Mouse (Mus musculus): ENCODE results near the gene Nmnat1.

Nmnat1 gene

DNA sequence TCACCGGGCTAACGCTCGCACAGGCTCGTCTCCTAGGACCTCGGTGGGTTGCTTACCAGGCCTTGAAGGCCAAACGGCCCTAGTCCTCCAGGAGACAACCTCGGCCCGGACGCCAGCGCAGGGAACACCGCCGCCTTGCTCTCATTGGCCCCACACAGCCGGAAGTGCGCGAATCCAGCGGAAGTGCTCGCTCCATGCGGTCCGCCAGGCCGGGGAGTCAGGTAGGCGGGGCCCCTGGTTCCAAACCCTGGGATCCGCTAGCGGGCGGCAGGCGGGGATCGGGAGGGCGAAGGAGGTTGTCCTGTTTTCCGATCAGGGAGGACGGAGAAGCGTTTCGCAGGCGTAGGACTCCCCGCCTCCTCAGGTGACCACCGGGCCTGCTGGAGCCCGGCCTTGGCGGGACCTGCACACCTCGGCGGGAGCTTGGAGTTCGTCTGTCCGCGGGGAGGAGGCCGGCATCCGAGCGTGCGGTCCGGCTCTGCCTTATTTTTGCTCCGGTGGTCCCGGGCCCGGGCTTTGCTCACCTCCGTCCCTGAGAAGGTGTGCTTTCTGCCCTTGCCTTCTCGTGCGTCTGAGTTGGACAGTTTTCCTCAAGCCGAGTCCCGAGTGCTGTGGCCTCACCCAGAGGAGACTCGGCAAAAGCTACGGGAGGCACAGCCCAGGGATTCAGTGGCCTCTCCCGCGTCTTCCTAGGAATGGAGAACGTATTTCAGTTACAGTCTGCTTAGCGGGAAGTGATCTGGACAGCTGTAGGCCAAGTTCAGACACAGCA is at the start of gene Nmnat1, which contains the start of gene Lzic:
TSS of gene Nmnat1 (minus strand) at position 150 of the 772 bp plus-strand sequence.
TSS of gene Lzic (plus strand) at position 177 of the 772 bp plus-strand sequence.
- ChIA-PET POLR2A (interaction anchor here in 3 of 4 experiments (0.6 to 2.0 kb wide), 13 partner anchors 9 to 319 kb away, joined by 3 to 7 read pairs (median 3); partner anchors contain the start of gene Pgd (in 1 of the 3)), CTCF (interaction anchor here in 3 of 4 experiments (0.6 to 1.8 kb wide), 8 partner anchors 8 to 112 kb away, joined by 3 to 4 read pairs (median 4); partner anchors contain the start of genes Rbp7 (in 1 of the 3) and Tmem274 (in 1 of the 3))

DNA sequence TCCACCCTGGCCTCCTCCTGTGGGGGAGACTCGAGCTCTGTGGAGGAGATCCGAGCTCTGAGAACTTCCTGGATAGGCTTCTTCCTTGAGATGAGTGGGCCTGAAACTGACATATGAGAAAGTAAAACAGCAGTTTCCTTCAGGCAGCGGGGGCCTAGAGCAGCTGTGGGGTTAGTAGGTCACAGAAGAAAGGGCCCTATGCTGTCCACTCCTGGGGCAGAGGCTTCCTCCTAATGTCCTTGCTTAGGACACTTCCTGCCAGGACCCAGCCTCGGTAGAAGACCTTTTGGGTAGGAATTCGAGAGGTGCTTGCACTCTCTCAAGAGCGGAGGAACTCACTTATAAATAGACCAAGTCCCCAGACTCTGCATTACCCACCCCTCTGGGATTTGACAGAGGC is 44.7 kb upstream of the Nmnat1 start:
- CTCF ChIA-PET = interaction anchor here in 3 of 4 experiments (0.7 to 3.2 kb wide), 4 partner anchors 13 to 548 kb away, joined by 3 to 13 read pairs (median 4); no protein-coding TSS in a partner anchor

DNA sequence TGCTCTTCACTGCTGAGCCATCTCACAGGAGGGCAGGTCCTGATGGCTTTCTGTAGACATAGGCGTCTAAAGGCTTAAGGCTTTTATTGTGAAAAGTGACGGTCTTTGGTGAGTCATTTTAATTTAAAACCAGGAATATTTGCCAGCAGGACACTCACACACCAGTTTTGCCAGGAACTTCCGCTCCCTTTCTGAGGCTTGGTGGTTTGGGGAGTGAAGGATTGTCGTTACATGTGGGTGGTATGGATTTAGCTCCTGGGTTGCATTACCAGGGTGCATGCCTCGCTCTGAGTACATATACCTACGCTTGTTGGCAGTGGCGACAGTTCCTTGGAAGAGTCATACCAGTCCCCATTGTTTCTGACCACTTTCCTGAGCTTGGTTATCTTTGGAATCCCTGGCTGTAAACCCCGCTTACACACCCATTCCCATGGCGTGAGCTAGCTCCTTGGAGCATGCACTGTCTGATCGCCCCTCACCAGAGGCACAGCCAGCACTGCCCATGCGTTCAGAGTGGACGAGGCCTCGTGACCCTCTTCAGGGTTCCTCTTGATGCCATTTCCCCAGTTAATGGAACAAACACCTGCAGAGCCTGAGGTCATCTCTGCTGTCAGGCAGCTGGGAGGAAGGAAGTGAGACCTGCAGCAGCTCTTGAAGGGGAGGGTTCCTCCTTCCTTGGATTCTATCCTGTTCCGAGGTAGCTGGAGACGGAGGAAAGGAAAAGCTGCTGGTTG is 42.8 kb upstream of the Nmnat1 start:
- POLR2A ChIA-PET = interaction anchor here in 2 of 4 experiments (0.6 to 1.2 kb wide), 6 partner anchors 9 to 822 kb away, joined by 3 to 6 read pairs (median 4); no protein-coding TSS in a partner anchor
- CTCF ChIA-PET = interaction anchor here in 2 of 4 experiments (1.0 to 3.2 kb wide), 4 partner anchors 15 to 65 kb away, joined by 3 to 13 read pairs (median 4); no protein-coding TSS in a partner anchor

More for the DNA sequence above, 44.7 kb upstream of the Nmnat1 start:
- POLR2A ChIA-PET = interaction anchor here in 2 of 4 experiments (0.7 to 1.0 kb wide), 3 partner anchors 9 to 383 kb away, joined by 3 to 4 read pairs (median 3); no protein-coding TSS in a partner anchor

DNA sequence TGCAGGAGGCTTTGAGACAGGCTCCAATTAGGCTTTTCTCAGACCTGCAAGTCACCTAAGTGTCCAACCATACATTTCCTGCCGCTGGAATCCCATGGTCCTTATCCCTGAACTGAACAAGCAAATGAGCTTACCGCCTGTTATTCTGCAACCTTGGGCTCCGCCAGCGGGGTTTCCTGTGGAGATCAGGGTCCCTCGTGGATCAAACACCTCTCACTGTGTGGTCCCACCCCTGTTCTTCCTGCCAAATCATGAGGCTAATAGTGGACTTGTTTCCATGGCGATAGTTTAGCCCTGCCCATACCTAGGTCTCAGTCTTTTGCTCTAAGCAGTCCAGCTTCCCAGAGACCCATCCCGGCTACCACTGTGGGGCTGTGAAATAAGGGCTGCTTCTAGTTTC is 41.3 kb upstream of the Nmnat1 start:
- POLR2A ChIA-PET = interaction anchor here (0.5 to 1.2 kb wide), 9 partner anchors 9 to 814 kb away, joined by 3 to 6 read pairs (median 4); no protein-coding TSS in a partner anchor
- CTCF ChIA-PET = interaction anchor here in 1 of 4 experiments (1.2 kb wide), 1 partner anchor 17 kb away, joined by 6 read pairs; no protein-coding TSS in a partner anchor

DNA sequence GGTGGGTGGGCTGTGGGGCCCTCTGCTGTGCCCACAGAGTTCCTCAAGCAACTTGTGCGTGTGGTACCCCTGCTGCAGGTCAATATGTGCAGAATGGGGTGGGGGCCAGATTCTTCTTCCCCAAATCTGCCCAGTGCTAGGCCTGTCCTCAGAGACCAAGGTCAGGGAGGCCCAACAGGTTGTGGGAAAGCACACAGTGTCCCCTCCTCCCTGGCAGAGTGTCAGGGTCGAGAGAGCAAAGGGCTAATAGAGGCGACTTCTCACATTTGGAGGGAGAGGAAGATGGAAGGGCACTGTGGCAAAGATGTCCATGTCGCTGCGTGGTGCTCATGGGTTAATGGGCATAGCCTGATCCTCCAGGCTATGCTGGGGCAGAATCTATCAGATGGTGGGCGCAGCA is 40.8 kb upstream of the Nmnat1 start:
- CTCF ChIA-PET = interaction anchor here in 1 of 4 experiments (1.2 kb wide), 1 partner anchor 17 kb away, joined by 6 read pairs; no protein-coding TSS in a partner anchor
- POLR2A ChIA-PET = interaction anchor here in 3 of 4 experiments (0.7 to 1.2 kb wide), 6 partner anchors 10 to 292 kb away, joined by 3 to 6 read pairs (median 4); no protein-coding TSS in a partner anchor

DNA sequence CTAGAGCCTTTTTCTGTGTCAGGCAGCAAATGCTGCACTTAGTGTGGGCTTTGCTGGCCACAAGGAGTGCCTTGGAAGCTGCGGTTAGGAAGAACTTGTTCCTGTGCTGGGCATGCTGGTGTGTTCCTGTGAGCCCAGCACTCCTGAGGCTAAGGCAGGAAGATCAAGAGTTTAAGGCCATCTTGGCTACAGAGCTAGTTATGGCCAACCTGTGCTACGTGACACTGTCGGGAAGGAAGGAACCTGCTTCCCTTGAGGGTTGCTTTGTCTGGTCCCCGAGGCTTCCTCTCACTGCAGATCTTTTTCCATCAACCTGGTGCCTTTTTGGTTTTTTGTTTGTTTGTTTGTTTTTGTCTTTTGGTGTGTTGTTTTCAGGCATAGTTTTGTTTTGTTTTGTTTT is 40.2 kb upstream of the Nmnat1 start:
- ChIA-PET POLR2A (no interaction called here), CTCF (no interaction called here)

DNA sequence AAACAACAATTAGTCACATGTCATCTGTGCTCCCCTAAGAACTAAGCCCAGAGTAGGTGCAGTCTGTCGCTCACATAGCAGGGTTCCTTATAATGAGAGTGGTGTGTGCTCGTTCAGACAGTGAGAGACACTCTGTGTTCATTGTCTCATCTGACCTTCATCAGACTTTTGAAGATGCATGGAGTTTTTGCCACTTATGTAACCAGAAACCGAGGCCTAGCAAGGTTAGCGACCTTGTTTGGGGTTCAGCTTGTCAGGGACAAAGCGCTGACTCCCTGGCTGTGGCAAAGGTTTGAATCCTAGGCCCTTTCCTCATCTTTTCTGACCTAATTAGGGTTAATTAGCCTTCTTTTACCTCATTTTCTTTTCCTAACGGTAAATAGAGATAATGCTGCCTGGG is 39.0 kb upstream of the Nmnat1 start:
- ChIA-PET CTCF (interaction anchor here in 2 of 4 experiments (0.6 to 1.7 kb wide), 3 partner anchors 71 to 380 kb away, joined by 3 read pairs; no protein-coding TSS in a partner anchor), POLR2A (interaction anchor here in 2 of 4 experiments (0.7 to 1.8 kb wide), 4 partner anchors 12 to 78 kb away, joined by 4 to 7 read pairs (median 4); no protein-coding TSS in a partner anchor)

DNA sequence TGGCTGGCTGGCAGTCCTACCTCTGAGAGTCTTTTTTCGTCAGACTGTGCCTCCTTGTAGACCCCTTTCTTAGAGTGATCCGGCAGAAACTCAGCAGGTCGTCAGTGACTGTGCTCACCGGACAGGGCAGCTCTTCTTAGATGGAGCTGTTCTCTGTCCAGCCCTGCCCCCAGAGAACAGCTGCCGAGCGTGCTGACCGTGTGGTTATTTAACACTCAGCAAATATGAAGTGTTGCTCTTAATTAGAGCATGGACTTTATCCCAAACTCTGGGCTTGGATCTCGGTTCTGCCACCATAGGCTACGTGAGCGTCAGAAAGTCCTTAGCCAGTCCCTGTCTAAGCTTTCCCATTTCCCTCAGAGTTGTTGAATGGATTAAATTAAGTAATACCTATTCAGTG is 36.3 kb upstream of the Nmnat1 start:
- POLR2A ChIA-PET = interaction anchor here in 2 of 4 experiments (0.6 to 1.0 kb wide), 4 partner anchors 11 to 348 kb away, joined by 3 to 4 read pairs (median 3); no protein-coding TSS in a partner anchor

DNA sequence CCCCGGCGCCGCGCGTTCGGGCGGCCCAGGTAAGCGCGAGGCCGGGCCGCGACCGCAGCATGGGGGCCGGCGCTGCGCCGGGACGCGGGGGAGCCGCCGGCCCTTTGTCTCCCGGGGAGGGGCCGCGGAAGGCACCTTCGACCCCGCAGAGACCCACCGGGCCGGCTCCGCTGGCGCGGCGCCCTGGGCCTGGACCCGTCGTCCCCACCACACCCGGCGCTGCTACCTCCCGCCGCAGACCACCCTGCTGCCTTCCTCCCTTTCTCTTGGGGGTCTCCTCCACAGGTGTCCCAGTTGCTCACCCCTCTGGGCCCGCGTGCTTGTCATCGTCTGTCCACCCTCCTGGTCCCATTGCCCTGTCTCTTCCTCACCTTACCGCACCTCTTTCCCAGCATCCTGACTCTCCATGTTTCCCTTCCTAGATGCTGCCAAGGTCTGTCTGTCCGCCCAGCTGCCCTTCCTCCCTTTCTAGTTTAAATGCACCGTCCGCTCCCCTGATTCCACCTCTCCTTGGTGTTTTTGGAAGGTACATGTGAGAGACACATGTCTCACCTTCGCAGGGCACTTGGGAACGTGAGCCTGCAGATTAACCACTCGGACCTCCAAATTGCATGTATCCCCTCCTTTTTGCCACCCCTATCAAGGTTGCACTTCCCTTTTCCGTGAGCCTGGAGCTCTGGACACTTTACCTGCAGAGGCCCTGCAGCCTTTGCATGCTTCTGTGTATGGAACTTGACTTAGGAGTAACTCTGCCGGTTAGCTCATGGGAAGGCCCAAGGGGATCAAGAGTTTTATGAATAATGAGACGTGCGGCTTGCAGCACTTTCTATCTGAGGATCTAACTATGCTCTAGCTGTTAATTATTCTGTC is 33.6 kb upstream of the Nmnat1 start:
- CTCF ChIA-PET = no interaction called here
- POLR2A ChIA-PET = interaction anchor here in 2 of 4 experiments (0.9 to 1.4 kb wide), 2 partner anchors 9 to 14 kb away, joined by 4 to 5 read pairs; no protein-coding TSS in a partner anchor

More for the DNA sequence above, 36.3 kb upstream of the Nmnat1 start:
- CTCF ChIA-PET = interaction anchor here in 1 of 4 experiments (1.3 kb wide), 1 partner anchor 70 kb away, joined by 3 read pairs; no protein-coding TSS in a partner anchor

DNA sequence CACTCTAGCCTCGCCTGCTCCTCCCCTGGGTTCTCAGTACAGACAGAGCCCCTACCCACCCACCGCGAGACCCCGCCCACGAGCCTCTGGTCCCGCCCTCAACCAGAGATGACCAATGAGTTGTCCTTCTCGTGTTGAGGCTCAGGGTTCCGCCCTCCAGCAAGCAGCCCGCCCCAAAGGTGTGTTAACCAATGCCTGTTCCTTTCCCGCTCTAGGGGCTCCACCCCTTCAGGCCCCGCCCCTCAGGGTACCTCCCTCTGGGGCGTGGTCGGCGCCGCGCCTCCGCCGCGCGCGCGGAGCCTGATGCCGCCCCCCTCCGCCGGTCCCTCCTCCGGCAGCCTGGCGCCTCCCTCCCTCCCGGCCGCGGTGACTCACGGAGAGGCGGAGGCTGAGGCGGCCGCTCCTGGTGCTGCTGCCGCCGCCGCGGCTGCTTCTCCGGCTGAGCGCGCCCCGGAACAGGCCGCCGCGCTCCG is 32.9 kb upstream of the Nmnat1 start, which contains the start of gene Ctnnbip1:
TSS of gene Ctnnbip1 (plus strand) at position 369 of the 473 bp plus-strand sequence.
- ChIA-PET CTCF (no interaction called here), POLR2A (interaction anchor here in 1 of 4 experiments (1.4 kb wide), 1 partner anchor 10 kb away, joined by 5 read pairs; no protein-coding TSS in a partner anchor)

DNA sequence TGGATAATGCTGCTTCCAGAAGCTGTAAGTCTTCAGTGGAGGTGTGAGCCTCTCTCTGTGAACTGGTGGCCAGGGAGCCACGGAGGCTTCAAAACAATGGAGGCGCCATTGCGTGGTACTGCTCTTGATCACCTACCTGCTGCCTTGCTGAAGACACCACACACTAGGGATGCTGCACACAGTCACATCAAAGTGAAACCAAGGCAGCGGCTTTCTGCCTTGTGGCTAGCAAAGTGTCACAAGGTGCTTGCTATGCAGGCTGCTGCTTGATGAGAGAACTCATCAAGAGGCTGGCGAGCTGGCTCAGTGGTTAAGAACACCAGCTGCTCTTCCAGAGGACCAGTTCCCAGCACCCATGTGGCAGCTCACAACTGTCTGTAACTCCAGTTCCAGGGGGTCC is 30.7 kb upstream of the Nmnat1 start:
- ChIA-PET POLR2A (interaction anchor here in 3 of 4 experiments (0.6 to 1.3 kb wide), 11 partner anchors 8 to 736 kb away, joined by 3 to 4 read pairs (median 3); no protein-coding TSS in a partner anchor), CTCF (interaction anchor here in 1 of 4 experiments (1.3 kb wide), 1 partner anchor 62 kb away, joined by 3 read pairs; no protein-coding TSS in a partner anchor)

DNA sequence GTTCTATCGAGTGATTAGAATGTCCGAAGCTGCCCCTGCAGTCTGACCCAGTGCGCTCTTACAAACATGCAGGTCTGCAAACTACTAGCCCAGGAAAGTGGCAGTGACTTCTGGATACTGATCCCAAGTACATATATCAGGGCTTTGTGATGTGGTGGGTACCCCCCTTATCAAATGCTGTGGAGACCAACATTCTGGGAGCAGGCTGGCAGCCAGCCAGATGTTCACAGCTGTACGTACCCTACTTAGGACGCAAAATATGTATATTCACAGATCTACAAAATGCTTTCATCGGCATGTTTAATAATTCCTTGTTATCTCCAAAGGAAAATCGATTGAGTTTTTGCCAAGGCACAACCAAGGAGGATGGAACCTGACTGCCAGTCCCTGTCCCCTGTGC is 27.1 kb upstream of the Nmnat1 start:
- ChIA-PET POLR2A (interaction anchor here in 1 of 4 experiments (1.3 kb wide), 1 partner anchor 23 kb away, joined by 3 read pairs; no protein-coding TSS in a partner anchor), CTCF (interaction anchor here in 1 of 4 experiments (1.9 kb wide), 1 partner anchor 31 kb away, joined by 9 read pairs; no protein-coding TSS in a partner anchor)

DNA sequence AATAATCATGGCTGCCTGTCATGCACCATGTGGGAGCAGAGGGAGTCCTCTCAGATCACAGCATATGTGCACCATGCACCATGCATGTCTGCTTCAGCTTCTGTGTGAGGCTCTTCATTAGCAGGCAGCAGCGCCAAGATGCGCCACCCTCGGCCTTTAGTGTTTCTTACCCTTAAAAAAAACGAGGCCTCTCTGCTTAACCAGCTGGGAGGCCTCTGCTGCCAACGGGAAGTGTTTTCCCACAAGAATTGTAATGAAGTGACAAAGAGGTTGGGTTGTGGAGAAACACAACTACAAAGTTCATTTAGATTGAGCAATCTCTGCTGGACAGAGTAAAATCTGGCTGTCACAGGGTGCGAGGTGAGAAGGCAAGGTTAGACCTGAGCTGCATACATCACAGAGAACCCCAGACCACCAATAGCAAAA is 26.2 kb upstream of the Nmnat1 start:
- CTCF ChIA-PET = interaction anchor here in 1 of 4 experiments (1.9 kb wide), 1 partner anchor 32 kb away, joined by 9 read pairs; no protein-coding TSS in a partner anchor
- POLR2A ChIA-PET = interaction anchor here in 3 of 4 experiments (0.6 to 1.3 kb wide), 4 partner anchors 10 to 109 kb away, joined by 3 to 4 read pairs (median 4); no protein-coding TSS in a partner anchor

DNA sequence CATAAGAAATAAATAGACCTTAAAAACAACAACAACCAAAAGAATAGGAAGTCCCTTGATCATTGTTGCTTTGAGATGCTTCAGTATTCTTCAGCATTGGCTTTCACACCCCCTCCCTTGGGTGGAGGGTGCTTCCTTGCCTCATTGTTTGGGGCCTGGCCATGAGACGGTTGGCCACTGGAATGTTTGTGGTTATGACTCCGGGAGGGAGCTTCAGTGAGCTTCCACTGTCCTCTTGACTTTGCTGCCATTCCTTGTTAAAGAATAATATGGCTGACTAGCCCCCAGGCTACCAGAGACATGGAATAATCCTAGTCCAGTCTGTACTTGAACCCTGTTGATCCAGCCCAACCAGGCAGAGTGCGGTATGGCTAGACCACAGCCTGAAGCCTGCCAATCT is 21.9 kb upstream of the Nmnat1 start:
- ChIA-PET CTCF (interaction anchor here in 1 of 4 experiments (0.6 kb wide), 3 partner anchors 56 to 542 kb away, joined by 3 to 5 read pairs (median 3); no protein-coding TSS in a partner anchor), POLR2A (interaction anchor here in 2 of 4 experiments (0.6 to 1.5 kb wide), 6 partner anchors 9 to 141 kb away, joined by 3 to 6 read pairs (median 4); partner anchors contain the start of gene Tmem274 (in 1 of the 2))

DNA sequence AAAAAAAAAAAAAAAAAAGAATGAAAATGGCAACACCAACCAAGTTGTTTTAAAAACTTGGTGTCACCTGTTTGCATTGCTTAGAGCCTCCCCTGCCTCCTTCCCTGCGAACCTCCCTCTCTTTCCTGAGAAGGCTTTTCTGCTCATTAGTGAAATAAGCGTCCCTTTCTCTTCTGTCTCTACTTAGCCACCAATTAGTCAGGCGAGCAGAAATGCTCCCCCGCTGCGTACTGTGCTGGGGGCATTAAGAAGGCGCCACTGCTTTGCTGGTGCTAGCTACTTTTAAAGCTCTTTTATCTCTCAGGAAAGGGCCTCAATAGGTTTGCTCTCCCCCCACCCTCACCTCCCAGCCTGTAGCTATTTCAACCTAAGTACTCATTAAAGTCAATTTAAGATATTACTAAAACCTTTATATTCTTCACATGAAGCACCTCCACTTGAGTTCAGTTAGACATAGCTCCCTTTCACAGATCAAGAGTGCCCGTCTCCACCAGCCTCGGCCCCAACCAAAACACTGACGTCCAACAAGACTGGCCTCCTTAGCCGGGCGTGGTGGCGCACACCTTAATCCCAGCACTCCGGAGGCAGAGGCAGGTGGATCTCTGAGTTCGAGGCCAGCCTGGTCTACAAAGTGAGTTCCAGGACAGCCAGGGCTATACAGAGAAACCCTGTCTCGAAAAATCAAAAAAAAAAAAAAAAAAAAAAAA is 20.4 kb upstream of the Nmnat1 start:
- ChIA-PET CTCF (interaction anchor here in 3 of 4 experiments (0.9 to 2.9 kb wide), 4 partner anchors 38 to 51 kb away, joined by 3 to 11 read pairs (median 3); partner anchors contain the start of gene Rbp7 (in 1 of the 3)), POLR2A (interaction anchor here in 2 of 4 experiments (0.6 to 1.9 kb wide), 13 partner anchors 8 to 732 kb away, joined by 3 to 6 read pairs (median 3); partner anchors contain the start of gene Kif1b (in 1 of the 2))
